Mouse (Mus musculus) MEL (cell line): ENCODE measurements at regions not wholly inside any gene's neighbourhood (a gene's known extent, or its start where the extent isn't known, plus 50 kb on each side); places are given as distances from the start of the nearest gene placed in this dataset.

Source experiments
- CTCF ChIP-seq, 3 experiments: IDR thresholded peaks in 2 of 3; conservative IDR thresholded peaks in 1 of 3; 2 replicates each; pipeline ENCODE4 v1.5.1; 2011 to 2012; ENCODE audit warnings: low read length in 3 of 3, low read depth in 2 of 3, mild to moderate bottlenecking in 2 of 3, improper control_type of control experiment in 1 of 3, inconsistent platforms in 1 of 3, mixed read lengths in 1 of 3, moderate library complexity in 1 of 3; ENCODE audit not compliant: control insufficient read depth in 1 of 3, insufficient read depth in 1 of 3, poor library complexity in 1 of 3, severe bottlenecking in 1 of 3
- POLR2A ChIP-seq, 2 experiments: IDR thresholded peaks; 2 replicates each; pipeline ENCODE4 v1.6.1; 2011 to 2012; ENCODE audit warnings: low read length in 2 of 2, mild to moderate bottlenecking in 2 of 2, control low read depth in 1 of 2, improper control_type of control experiment in 1 of 2, low read depth in 1 of 2, moderate library complexity in 1 of 2; ENCODE audit not compliant: control insufficient read depth in 1 of 2, insufficient read depth in 1 of 2, poor library complexity in 1 of 2

- TF ChIP-seq POLR2A (IDR thresholded peaks at IDR 0.05; ENCODE audit: control insufficient read depth in 1 of 2, insufficient read depth in 1 of 2, low read depth in 1 of 2, low read length in 2 of 2, poor library complexity in 1 of 2) (no peak), CTCF (IDR thresholded peaks at IDR 0.05 in 2 of 3, conservative IDR thresholded peaks at IDR 0.05 in 1 of 3; ENCODE audit: control insufficient read depth in 1 of 3, insufficient read depth in 1 of 3, low read depth in 2 of 3, low read length in 3 of 3, poor library complexity in 1 of 3, severe bottlenecking in 1 of 3) (no peak)
Observed at GRCm38 (mm10) chr4:142775023-142775422, 437.8 kb downstream of the Prdm2 start.
